Mouse (Mus musculus): ENCODE measurements at regions not wholly inside any gene's neighbourhood (a gene's known extent, or its start where the extent isn't known, plus 50 kb on each side); places are given as distances from the start of the nearest gene placed in this dataset.

DNA sequence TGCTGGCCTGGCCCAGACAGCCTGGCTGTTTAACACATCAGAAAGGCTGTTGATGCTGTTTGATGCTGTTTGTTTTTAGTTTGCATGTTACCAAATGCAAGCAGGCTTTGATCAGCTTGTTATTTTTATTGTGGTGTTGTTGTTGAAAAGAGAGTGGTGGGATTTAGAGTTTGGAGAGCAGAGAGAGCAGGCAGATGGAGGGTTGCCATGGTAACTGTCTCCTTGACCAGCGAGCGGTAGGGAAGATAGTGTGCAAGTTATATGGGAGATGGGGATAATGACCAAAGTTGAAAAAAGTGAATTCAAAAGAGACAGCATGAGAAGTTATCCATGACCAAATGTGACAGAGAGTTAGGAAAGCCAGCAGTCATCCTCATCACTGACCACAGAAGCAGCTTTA, 83.3 kb downstream of the Cmc2 start:
- TF ChIP-seq POLR2A (IDR thresholded peaks at IDR 0.05; ENCODE audit: borderline replicate concordance, extremely low read depth, low read depth, low read length) = no peak
- no peak for TF ChIP-seq CTCF (IDR thresholded peaks at IDR 0.05; ENCODE audit: insufficient read depth, low read length)
- WGBS = 60% methylated on average over 2 of the region's 2 CpGs
- no peaks in the 10 kb centered on the region for H3K4me1 ChIP-seq (ENCODE audit: control insufficient read depth, insufficient read depth, low read length)
- no peak for DNase-seq
- no peak overlapping the region for H3K4me3 ChIP-seq (replicated peaks; ENCODE audit: extremely low read depth, low read depth, low read length)

DNA sequence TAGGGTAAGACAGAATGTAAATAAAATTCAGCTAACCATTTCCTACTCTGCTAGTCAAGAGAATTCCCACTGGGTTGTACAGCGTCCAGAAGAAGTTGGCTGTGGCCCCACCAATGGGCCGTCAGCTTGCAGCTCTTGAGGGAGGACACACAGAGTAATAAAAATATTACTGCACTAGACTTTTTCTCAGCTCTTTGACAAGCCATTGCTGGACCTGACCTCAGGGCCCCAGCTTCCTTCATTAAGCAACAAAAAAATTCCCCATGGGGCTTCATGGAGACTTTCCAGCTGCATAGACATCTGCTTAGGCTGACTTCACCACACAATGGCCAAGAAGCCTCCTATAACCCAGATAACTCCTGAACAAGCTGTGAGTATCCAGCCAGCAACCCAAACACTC, 89.1 kb downstream of the Cmc2 start:
- peak; percentile 4 for DNase-seq
- 48% methylated on average over 2 of the region's 2 CpGs for WGBS
- TF ChIP-seq POLR2A (IDR thresholded peaks at IDR 0.05; ENCODE audit: borderline replicate concordance, extremely low read depth, low read depth, low read length) (no peak), CTCF (IDR thresholded peaks at IDR 0.05; ENCODE audit: insufficient read depth, low read length) (no peak)
- Histone ChIP-seq H3K4me3 (replicated peaks; ENCODE audit: extremely low read depth, low read depth, low read length) (no peak overlapping the region), H3K4me1 (ENCODE audit: control insufficient read depth, insufficient read depth, low read length) (no peaks in the 10 kb centered on the region)

DNA sequence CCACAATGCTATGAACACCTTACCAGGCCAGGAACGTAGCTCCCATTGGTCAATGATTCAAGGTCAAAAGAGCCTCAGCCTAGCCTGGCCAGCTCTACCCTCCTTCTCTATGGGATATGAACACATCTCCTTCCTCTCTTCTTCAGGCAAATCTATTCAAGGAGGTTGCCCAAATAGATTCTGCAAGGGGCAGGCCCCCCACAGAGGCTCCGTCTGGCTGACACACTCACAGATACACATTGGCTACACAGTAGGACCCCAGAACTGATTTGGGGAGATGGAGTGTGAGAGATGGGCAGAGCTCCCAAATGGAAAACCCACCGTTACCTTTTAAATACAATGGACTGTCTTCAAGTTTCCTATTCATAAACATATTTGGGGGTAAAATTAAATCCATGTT, 91.6 kb downstream of the Cmc2 start:
- WGBS = 94% methylated on average over 3 of the region's 3 CpGs
- TF ChIP-seq POLR2A (IDR thresholded peaks at IDR 0.05; ENCODE audit: borderline replicate concordance, extremely low read depth, low read depth, low read length) (no peak), CTCF (IDR thresholded peaks at IDR 0.05; ENCODE audit: insufficient read depth, low read length) (no peak)
- H3K4me1 ChIP-seq (ENCODE audit: control insufficient read depth, insufficient read depth, low read length) = no peaks in the 10 kb centered on the region
- H3K4me3 ChIP-seq (replicated peaks; ENCODE audit: extremely low read depth, low read depth, low read length) = no peak overlapping the region
- DNase-seq = no peak

DNA sequence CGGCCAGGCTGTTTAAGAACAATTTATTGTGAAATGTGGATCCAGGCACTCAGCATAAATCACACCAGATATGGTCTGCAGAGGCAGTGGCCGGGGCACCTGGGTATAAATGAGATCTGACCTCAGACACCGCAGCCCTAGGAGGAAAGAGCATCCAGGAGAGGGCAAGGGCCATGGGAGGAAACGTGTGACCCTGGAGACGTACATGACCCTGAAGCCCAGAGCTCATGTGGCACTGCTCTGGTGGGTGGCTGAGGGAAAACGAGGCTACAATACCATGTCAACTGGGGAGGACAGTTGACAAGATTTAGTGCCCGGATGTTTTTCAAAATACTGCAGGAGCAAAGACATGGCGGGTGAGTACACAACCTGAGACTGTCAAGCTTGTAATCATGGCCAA, 93.0 kb downstream of the Cmc2 start:
- no peaks in the 10 kb centered on the region for H3K4me1 ChIP-seq (ENCODE audit: control insufficient read depth, insufficient read depth, low read length)
- no peak for DNase-seq
- 85% methylated on average over 8 of the region's 8 CpGs for WGBS
- TF ChIP-seq POLR2A (IDR thresholded peaks at IDR 0.05; ENCODE audit: borderline replicate concordance, extremely low read depth, low read depth, low read length) = no peak
- TF ChIP-seq CTCF (IDR thresholded peaks at IDR 0.05; ENCODE audit: insufficient read depth, low read length) = no peak
- no peak overlapping the region for H3K4me3 ChIP-seq (replicated peaks; ENCODE audit: extremely low read depth, low read depth, low read length)

DNA sequence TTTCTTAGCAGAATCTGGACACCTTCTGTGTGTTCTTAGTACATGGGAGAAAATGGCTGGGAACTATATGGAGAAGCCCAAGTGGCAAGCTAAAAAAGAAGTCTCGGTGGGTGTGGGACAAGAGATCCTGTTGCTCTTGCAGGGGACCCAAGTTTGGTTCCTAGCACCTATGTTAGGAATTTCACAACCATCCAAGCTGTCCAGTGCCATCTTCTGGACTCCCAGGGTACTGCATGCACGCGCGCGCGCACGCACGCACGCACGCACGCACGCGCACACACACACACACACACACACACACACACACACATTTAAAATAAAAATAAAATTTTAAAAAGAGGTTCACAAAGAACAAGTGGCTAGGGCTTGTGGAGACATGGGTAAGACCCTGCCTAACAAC, 94.1 kb downstream of the Cmc2 start:
- 99% methylated on average over 13 of the region's 13 CpGs for WGBS
- TF ChIP-seq CTCF (IDR thresholded peaks at IDR 0.05; ENCODE audit: insufficient read depth, low read length) (no peak), POLR2A (IDR thresholded peaks at IDR 0.05; ENCODE audit: borderline replicate concordance, extremely low read depth, low read depth, low read length) (no peak)
- no peaks in the 10 kb centered on the region for H3K4me1 ChIP-seq (ENCODE audit: control insufficient read depth, insufficient read depth, low read length)
- H3K4me3 ChIP-seq (replicated peaks; ENCODE audit: extremely low read depth, low read depth, low read length) = no peak overlapping the region
- DNase-seq = no peak

DNA sequence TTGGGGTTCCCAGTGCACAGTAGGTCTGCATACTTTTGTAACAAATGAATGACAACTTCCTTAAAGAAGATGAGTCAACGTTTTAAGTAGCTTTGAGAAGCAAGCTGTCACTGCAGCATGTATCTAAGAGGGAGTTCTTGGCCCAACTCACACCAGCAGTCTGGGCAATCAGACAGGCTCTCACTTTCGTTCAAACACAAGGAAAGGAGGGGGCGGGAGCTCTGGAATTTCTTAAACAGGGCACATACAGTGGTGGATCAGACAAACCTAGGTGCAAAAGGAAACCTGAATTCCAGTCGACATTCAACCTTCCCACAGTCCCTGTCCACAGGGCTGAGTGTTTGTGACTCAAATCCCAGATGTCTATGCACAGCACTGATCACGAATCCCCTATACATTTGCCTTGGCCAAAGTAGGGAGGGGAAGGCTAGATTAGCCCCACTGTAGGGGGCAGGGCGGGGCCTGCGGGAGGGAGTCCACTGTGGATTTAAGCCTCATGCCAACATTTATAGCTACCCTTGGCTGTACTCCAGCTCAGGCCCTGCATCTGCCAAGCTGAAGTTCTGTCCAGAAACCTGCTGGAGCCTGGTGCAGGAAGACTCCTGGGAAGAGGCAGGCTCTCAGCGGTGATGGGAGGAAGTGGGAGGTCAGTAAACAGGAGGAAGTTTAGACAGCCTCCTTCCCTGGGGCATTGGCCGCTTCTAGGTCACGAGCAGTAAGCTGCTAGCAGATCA, 81.5 kb upstream of the Cdyl2 start:
- TF ChIP-seq CTCF (IDR thresholded peaks at IDR 0.05; ENCODE audit: insufficient read depth, low read length) (no peak), POLR2A (IDR thresholded peaks at IDR 0.05; ENCODE audit: borderline replicate concordance, extremely low read depth, low read depth, low read length) (no peak)
- WGBS = 9% methylated on average over 10 of the region's 10 CpGs
- H3K4me3 ChIP-seq (replicated peaks; ENCODE audit: extremely low read depth, low read depth, low read length) = no peak overlapping the region

DNA sequence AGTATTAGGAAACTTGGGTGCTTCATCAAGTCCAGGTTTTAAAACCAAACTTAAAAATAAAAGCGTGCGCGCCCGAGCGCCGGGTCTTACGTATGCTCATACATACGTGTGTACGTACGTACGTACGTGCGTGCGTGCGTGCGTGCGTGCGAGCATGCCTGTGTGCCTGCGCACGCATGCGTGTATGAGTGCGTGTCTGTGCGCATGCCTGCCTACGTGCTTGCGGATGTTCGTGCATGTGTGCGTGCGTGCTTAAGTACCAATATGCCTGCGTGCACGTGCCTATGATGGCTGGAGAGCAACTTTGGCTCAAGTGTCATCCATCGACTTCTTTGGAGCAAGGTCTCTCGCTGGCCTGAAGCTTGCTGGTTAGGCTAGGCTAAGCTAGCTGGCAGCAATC, 68.5 kb upstream of the Cdyl2 start:
- no peak overlapping the region for H3K4me3 ChIP-seq (replicated peaks; ENCODE audit: extremely low read depth, low read depth, low read length)
- WGBS = 95% methylated on average over 32 of the region's 32 CpGs
- H3K4me1 ChIP-seq (ENCODE audit: control insufficient read depth, insufficient read depth, low read length) = no peaks in the 10 kb centered on the region
- DNase-seq = no peak
- no peak for TF ChIP-seq CTCF (IDR thresholded peaks at IDR 0.05; ENCODE audit: insufficient read depth, low read length)
- no peak for TF ChIP-seq POLR2A (IDR thresholded peaks at IDR 0.05; ENCODE audit: borderline replicate concordance, extremely low read depth, low read depth, low read length)

More for the DNA sequence above, 81.5 kb upstream of the Cdyl2 start:
- H3K4me1 ChIP-seq (ENCODE audit: control insufficient read depth, insufficient read depth, low read length) = peaks cover 8% of the 10 kb centered on the region
- DNase-seq = peak; percentile 35

DNA sequence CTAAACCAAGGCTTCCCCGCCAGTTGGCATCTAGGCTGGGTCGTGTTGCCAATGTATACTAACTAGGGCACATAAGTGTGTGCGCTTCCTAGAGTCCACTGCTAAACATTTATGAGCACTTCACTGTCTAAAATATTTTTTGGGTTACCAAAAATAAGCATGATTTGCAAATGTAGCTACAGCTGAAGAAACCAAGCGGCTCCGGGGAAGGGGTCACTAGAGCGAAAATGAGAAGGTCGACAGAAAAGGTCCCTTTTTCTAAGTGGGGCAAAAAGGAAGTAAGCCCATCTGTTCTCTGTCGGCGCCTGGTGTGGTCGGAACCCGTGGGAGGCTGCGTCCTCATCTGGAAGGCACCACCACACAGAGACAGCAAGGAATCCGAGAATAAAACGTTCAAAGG, 67.8 kb upstream of the Cdyl2 start:
- 84% methylated on average over 14 of the region's 14 CpGs for WGBS
- no peak overlapping the region for H3K4me3 ChIP-seq (replicated peaks; ENCODE audit: extremely low read depth, low read depth, low read length)
- TF ChIP-seq CTCF (IDR thresholded peaks at IDR 0.05; ENCODE audit: insufficient read depth, low read length) = no peak
- TF ChIP-seq POLR2A (IDR thresholded peaks at IDR 0.05; ENCODE audit: borderline replicate concordance, extremely low read depth, low read depth, low read length) = no peak

DNA sequence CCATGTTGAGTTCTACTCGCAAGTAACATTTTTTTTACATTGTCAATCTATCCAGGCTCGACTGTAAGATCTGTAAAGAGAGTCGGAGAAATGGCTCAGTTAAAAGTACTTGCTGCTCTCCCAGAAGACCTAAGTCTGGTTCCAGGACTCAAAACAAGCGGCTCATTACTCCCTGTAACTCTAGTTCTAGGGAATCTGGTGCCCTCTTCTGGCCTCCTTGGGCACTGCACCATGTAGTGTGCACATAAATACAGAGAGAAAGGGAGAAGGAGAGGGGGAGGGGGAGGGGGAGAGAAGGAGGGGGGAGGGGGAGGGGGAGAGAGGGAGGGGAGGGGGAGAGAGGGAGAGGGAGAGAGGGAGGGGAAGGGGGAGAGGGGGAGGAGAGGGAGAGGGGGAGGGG, 66.2 kb upstream of the Cdyl2 start:
- H3K4me3 ChIP-seq (replicated peaks; ENCODE audit: extremely low read depth, low read depth, low read length) = no peak overlapping the region
- TF ChIP-seq POLR2A (IDR thresholded peaks at IDR 0.05; ENCODE audit: borderline replicate concordance, extremely low read depth, low read depth, low read length) (no peak), CTCF (IDR thresholded peaks at IDR 0.05; ENCODE audit: insufficient read depth, low read length) (no peak)
- H3K4me1 ChIP-seq (ENCODE audit: control insufficient read depth, insufficient read depth, low read length) = no peaks in the 10 kb centered on the region
- DNase-seq = no peak
- 91% methylated on average over 4 of the region's 4 CpGs for WGBS

More for the DNA sequence above, 67.8 kb upstream of the Cdyl2 start:
- H3K4me1 ChIP-seq (ENCODE audit: control insufficient read depth, insufficient read depth, low read length) = no peaks in the 10 kb centered on the region
- no peak for DNase-seq

DNA sequence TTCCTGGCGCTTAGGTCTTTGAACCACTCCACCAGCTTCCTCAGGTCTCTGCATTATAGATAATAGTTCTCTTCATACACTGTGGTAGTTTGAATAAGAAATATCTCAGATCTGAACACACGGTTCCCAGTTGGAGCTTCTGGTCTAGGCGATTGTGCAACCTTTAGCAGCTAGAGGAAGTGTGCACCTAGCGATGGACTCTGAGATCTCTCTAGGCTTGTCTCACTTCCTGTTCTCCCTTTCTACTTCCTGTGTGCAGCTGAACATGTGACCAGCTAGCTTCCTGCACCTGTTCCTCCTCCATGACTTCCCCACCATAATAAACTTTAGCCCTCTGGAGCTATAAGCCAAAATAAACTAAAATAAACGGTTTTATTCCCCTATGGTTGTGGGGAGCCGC, 62.9 kb upstream of the Cdyl2 start:
- DNase-seq = no peak
- H3K4me3 ChIP-seq (replicated peaks; ENCODE audit: extremely low read depth, low read depth, low read length) = no peak overlapping the region
- 86% methylated on average over 6 of the region's 6 CpGs for WGBS

More for the DNA sequence above, 62.9 kb upstream of the Cdyl2 start:
- TF ChIP-seq POLR2A (IDR thresholded peaks at IDR 0.05; ENCODE audit: borderline replicate concordance, extremely low read depth, low read depth, low read length) (no peak), CTCF (IDR thresholded peaks at IDR 0.05; ENCODE audit: insufficient read depth, low read length) (no peak)
- H3K4me1 ChIP-seq (ENCODE audit: control insufficient read depth, insufficient read depth, low read length) = no peaks in the 10 kb centered on the region

Measured in lung, adult 2 months (tissue).